Mouse (Mus musculus) macrophage (primary cell): Measurements from ENCODE around the gene Boc. TPM values are rescaled to one million over a fixed set of nuclear protein-coding genes. Genes with fewer than 3 reads are reported as not detected.

ENCODE experiments used
- H3K27ac ChIP-seq: fragments of 350-480 bp; formaldehyde crosslinking; 2 replicates; pipeline ENCODE4 v1.9.0; 2021
- H3K36me3 ChIP-seq: fragments of 350-480 bp; formaldehyde crosslinking; 2 replicates; pipeline ENCODE4 v1.9.0; 2021; ENCODE audit errors: inconsistent target
- H3K4me3 ChIP-seq: fragments of 350-480 bp; formaldehyde crosslinking; 2 replicates; pipeline ENCODE4 v1.9.0; 2021; ENCODE audit errors: inconsistent target
- H3K79me2 ChIP-seq: fragments of 350-480 bp; formaldehyde crosslinking; 2 replicates; pipeline ENCODE4 v1.9.0; 2021; ENCODE audit errors: inconsistent target
- WGBS: methylation state at CpG from one replicate; pipeline ENCODE4 v1.1.7; 2026; ENCODE audit warnings: inconsistent platforms; ENCODE audit not compliant: missing documents; 5-methylcytosine and 5-hydroxymethylcytosine counted together
- polyA plus RNA-seq: library from polyadenylated mRNA; stranded (reverse); fragments of 250-400 nt; gene quantifications from 3 replicates; pipeline ENCODE4 v1.2.4, GENCODE M21; 2018; ENCODE audit warnings: inconsistent platforms

Boc gene
- polyA plus RNA-seq, 1 experiment from 2014 or later: 0.04 TPM

DNA sequence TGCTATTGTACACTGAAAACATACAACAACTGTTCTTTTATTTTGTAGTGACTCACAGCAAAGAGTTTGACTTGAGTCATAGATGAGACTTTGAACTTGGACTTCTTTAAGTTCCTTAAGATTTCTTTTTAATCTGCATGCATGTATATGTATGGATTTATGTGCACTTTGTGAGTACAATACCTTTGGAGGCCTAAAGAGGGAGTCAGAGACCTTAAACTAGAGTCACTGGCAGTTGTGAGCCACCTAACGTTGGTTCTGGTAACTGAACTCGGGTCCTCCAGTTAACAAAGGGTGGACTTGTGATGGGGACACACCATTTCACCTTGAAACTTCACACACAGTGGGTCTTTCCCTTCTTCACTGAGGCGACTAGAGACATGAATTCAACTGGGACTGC, 60.2 kb downstream of the Boc start:
- Histone ChIP-seq H3K4me3 (no peak overlapping the region), H3K36me3 (no peaks in the 10 kb centered on the region)
- WGBS: 94% methylated on average over 3 of the region's 3 CpGs

DNA sequence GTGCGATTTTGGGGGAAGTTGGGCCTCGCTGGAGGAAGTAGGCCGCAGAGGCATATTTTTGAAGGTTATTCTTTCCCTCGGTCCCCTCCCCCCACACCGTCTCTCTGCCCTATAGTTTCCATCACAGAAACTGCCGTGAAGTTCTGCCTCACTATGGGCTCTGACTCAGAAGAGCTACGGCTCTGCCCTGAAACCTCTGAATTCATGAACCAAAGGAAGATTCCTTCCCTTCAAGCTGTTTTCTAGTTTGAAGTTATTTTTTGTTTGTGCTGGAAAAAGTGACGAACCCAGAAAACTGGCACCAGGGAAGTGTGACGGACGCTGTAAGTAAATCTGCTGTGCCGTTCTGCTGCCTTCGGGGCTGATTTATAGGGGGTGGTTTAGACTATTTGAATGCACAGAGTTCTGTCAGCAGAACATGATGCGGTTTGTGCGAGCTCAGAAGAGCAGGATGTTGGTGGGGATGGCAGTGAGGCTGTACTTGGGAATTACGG, 61.7 kb downstream of the Boc start:
- Histone ChIP-seq H3K27ac (no peak overlapping the region), H3K79me2 (no peaks in the 10 kb centered on the region), H3K4me3 (no peak overlapping the region), H3K36me3 (no peaks in the 10 kb centered on the region)
- WGBS: 37% methylated on average over 15 of the region's 15 CpGs

More for the DNA sequence above, 60.2 kb downstream of the Boc start:
- H3K79me2 ChIP-seq: no peaks in the 10 kb centered on the region
- H3K27ac ChIP-seq: no peak overlapping the region

DNA sequence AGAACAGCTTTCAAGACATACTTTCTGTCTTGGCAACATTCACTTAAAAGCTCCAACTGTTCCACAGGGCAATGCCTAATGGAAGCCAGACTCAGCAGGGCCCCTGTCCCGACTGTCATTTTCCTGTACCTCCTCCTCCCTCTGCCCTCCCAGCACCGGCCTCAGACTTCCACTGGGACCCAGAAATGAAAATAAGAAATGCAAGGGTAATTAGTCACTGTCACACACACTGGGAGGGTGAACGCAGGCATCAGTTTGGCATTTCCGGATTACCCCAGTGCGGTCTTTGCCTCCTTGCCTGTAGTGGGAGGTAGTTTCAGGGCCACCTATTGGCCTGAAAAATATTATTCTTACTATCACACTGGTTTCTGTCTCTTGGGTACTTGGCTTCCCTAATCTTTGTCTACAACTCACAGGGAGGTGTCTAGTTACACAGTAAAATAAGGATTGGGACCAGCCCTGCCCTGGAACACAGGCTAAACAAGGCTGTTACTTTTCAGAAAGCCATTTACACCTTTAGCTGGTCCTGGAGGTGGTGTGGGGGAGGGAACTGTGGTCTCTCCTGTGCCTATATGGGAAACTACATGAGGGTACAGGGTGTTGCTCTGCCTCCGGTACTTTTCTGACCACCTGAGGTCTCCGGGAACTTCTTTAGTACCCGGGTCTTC, 64.1 kb downstream of the Boc start:
- Histone ChIP-seq H3K36me3 (no peaks in the 10 kb centered on the region), H3K4me3 (no peak overlapping the region), H3K27ac (no peak overlapping the region), H3K79me2 (no peaks in the 10 kb centered on the region)
- 18% methylated on average over 7 of the region's 8 CpGs for WGBS

DNA sequence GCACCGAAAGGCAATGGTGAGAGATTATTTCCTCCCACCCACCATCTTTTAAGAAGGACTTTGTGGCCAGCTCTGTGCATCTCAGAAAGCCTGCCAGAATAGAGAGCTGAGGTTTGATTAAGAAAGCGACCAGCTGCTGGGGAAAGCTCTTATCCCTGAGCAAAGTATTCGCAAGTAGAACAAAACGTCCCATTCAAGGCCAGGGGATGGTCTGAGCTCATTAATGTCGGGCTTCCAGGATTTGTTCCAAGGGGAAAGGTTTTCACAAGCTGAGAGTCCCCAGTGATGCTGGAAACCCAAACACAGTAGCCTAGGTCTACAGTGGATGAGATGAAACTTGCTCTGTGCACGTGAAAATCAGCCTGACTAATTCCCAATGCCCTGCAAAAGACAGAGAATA, 64.8 kb downstream of the Boc start:
- no peak overlapping the region for H3K4me3 ChIP-seq
- 90% methylated on average over 6 of the region's 6 CpGs for WGBS
- no peaks in the 10 kb centered on the region for H3K79me2 ChIP-seq
- no peak overlapping the region for H3K27ac ChIP-seq
- H3K36me3 ChIP-seq: no peaks in the 10 kb centered on the region

DNA sequence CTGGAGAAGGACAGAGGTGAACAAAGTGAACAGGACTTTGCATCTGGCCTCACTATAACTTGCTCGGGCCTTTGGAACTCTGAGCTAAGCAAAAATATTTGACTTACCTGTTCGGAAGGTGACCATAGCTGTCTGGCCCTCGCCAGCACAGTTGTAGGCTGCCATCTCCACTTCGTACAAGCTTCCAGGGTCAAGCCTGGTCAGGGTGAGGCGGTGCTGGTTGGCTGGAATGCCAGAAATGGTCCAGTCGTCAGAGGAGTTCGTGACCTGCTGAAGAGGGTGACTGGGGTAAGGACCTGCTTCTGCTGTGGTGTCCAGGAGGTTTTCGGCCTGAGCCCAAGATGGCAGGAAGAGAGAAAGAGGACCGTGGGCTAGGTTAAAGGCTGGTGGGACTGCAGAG, 66.0 kb downstream of the Boc start:
- no peaks in the 10 kb centered on the region for H3K36me3 ChIP-seq

DNA sequence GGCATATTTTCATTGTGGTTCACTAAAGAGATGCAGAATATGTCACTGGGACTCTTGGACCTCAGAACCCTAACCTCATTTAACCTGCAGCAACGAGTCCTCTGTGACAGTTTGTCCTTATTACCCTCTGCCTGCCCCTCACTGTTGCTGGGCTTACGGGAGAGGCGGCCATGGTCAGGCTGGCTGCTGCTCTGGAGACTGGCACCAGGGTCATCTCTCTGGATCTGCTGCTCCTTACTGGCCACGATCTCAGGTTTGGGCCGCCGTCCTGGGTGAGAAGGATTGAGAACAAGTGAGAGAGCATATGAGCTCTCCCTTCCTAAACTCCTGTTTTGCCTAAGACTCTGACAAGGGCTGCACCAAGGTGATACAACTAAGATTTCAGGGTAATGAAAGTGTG, 66.5 kb downstream of the Boc start:
- Histone ChIP-seq H3K27ac (no peak overlapping the region), H3K79me2 (no peaks in the 10 kb centered on the region), H3K36me3 (no peaks in the 10 kb centered on the region), H3K4me3 (no peak overlapping the region)
- WGBS: 92% methylated on average over 6 of the region's 6 CpGs

More for the DNA sequence above, 66.0 kb downstream of the Boc start:
- H3K27ac ChIP-seq: no peak overlapping the region
- no peaks in the 10 kb centered on the region for H3K79me2 ChIP-seq
- H3K4me3 ChIP-seq: no peak overlapping the region
- 95% methylated on average over 8 of the region's 9 CpGs for WGBS

DNA sequence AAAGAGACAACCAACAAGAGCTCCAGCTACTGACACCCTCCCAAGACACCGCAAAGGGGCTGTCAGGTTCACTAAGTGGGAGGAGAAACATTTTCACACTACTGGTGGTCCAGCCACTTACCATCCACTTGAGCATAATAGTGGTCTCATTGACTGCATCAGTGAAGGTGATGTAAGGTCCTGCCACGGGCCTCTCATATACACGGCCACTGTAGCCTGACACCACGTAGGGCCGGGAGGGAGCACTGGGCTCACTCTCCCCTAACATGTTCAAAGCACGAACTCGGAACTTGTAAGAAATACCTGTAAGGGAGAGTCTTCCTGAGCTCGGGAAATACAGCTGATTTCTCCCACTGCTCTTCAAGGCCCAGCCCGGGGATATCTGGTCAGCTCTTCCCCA, 67.6 kb downstream of the Boc start:
- WGBS: 96% methylated on average over 9 of the region's 9 CpGs
- no peaks in the 10 kb centered on the region for H3K36me3 ChIP-seq
- no peak overlapping the region for H3K4me3 ChIP-seq
- no peak overlapping the region for H3K27ac ChIP-seq
- H3K79me2 ChIP-seq: no peaks in the 10 kb centered on the region

DNA sequence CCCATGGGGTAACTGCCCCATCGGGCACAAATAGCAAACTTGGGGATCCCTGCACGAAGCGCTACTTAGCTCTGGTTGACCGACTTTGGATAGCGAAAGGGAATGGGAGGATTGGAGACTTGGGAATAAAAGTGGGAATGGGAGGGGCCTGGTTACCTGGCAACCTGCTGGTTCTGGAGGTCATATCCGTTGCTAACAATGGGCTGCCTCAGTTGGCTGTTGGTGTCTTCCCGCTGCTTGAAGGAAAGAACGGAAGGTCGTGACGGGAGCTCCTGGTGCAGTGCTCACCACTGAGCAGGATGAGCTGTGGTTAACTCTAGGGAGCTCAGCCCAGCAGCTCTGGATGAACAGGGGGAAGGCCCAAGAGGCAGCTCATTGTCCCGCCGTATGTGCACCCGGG, 71.5 kb downstream of the Boc start:
- H3K27ac ChIP-seq: no peak overlapping the region
- H3K36me3 ChIP-seq: no peaks in the 10 kb centered on the region
- H3K4me3 ChIP-seq: no peak overlapping the region
- H3K79me2 ChIP-seq: no peaks in the 10 kb centered on the region
- WGBS: 91% methylated on average over 13 of the region's 13 CpGs

DNA sequence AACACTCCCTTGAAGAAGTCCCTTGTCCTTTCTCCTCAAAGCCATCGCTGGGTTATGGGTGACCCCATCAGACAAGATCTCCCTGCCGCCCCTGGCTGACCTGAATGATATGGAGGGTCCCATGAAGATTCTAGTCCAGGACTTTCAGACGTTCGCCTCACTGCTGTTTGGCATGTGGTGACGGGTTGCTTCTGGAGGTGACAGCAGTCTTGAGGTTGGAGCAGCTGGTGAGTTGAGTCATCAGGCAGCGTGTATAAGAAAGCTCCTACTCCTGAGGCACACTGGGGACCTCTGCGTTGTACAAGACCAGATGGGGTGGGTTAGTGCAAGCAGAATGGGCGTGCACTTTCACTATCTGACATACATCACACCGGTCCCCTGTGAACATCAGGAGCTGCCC, 72.1 kb downstream of the Boc start:
- no peak overlapping the region for H3K27ac ChIP-seq
- no peak overlapping the region for H3K4me3 ChIP-seq
- no peaks in the 10 kb centered on the region for H3K36me3 ChIP-seq
- WGBS: 93% methylated on average over 9 of the region's 9 CpGs
- no peaks in the 10 kb centered on the region for H3K79me2 ChIP-seq

DNA sequence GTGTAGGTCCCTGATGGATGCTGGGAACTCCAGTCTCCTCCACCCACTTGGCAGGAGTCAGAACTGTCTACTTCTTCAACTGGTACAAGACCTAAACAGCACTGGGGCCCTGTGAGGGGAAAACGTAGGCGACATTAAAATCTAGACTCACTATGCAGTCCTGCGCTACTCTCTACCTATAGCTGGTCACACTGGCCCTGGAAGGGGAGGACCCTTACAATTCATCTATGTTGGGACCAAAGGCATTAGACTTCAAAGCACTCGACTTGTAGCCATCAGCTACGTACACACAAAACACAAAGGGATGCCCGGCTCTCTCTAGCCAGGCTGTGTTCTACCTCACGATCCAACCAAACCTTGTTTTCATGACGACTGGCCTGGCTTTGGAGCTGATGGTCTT, 73.0 kb downstream of the Boc start:
- Histone ChIP-seq H3K27ac (no peak overlapping the region), H3K79me2 (no peaks in the 10 kb centered on the region), H3K36me3 (no peaks in the 10 kb centered on the region), H3K4me3 (no peak overlapping the region)
- 97% methylated on average over 8 of the region's 8 CpGs for WGBS

DNA sequence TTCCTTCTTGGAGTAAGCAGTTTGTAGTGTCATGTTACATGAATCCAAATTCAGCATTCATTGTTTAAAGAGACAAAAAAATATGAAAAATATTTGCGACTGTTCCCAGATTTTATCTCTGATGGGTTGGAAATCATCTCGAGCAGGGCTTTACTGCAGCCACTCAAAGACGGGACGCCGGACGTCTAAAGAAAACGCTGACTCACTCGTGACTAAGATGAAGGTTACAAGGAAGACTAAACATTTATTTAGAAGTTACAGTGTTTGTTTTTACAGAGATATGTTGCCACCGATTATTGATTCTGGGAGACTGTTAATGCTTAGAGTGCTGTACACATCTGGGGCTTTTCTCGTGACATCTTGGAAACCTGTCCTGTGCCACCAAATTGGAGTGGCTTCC, 73.9 kb downstream of the Boc start:
- Histone ChIP-seq H3K27ac (no peak overlapping the region), H3K79me2 (no peaks in the 10 kb centered on the region), H3K4me3 (no peak overlapping the region), H3K36me3 (no peaks in the 10 kb centered on the region)
- 51% methylated on average over 10 of the region's 10 CpGs for WGBS

DNA sequence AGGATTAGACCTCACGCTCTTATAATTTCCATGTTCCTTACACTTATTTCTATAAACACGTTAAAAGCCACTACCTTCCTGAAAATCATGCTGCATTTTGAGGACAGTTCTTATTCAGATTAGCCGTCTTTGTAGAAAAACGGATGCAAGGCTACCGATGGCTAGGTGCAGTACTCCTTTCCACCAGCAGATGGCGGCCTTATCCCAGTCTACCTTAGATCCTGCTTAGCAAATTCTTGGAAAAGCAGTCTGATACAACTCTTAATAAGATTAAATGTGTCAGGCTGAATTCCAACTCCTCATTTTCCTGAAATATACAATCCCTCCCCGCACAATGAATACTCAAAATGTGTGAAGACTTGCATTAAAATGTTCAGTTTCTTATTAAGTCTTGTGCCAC, 74.6 kb downstream of the Boc start:
- Histone ChIP-seq H3K4me3 (no peak overlapping the region), H3K36me3 (no peaks in the 10 kb centered on the region), H3K27ac (no peak overlapping the region), H3K79me2 (no peaks in the 10 kb centered on the region)
- 3% methylated on average over 7 of the region's 7 CpGs for WGBS

DNA sequence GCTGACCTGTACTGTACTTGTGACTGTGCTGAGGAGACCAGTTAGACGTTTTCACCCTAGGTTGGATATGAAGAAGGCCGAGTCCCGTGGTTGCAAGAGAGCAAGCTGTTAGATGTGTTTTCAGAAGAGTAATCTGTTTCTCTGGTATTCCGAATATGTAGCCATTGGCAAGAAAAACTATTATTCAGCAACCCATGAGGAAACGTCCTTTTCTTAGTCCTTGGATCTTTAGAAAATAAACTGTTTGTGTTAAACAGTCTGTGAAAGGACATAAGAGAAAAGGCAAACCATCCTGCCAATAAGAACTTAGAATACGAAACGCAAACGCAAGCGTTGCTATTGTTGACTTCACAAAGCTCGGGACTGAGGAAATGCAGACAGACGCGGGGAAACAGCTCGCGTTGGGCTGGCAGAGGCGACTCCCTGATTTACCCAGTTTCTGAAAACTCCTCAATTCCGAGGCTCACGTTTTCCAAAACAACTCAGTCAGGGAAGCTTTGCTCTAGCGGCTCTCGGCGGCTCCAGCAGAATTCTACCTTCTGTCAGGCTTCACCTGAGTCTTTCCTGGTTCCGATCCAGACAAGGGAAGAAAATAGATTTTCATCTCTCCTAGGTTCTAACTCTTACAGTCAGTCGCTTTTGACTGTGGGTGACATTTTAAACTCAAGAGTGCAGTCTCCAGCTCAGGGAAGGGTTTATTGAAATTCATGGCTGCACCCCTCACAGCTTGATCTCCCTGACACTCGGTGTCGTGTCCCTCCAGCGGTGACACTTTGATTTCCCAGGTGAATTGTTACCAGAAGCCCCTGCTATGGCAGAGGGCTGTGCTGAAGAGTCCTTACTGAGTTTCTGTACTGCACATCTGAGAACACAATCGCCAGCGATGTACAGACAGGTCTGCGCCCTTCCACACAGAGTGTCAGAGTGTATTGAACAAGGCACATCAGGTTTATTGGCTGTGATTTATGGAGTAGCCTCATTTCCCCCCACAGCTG, 76.8 kb downstream of the Boc start:
- Histone ChIP-seq H3K4me3 (no peak overlapping the region), H3K79me2 (no peaks in the 10 kb centered on the region), H3K36me3 (no peaks in the 10 kb centered on the region), H3K27ac (no peak overlapping the region)
- WGBS: 88% methylated on average over 28 of the region's 28 CpGs

DNA sequence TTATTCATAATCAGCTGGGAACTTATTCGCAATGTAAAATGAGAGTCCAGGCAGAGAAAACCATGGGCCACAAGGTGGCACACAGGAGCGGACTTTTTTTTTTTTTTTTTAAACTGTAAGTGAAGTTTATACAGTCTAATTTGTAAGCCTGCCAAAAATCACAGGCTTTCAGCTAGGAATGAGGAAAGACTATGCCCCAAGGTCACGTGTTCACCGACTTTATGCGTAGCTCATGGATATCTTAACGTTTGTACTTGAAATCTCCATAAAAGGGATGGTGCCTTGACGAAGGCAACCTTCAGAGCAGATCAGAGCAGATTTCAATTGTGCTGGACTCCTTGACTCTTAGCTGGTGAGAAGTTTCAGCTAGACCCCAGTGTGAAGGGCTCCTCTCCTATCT, 78.1 kb downstream of the Boc start:
- H3K27ac ChIP-seq: no peak overlapping the region
- no peaks in the 10 kb centered on the region for H3K79me2 ChIP-seq
- 20% methylated on average over 7 of the region's 7 CpGs for WGBS
- no peak overlapping the region for H3K4me3 ChIP-seq
- no peaks in the 10 kb centered on the region for H3K36me3 ChIP-seq

DNA sequence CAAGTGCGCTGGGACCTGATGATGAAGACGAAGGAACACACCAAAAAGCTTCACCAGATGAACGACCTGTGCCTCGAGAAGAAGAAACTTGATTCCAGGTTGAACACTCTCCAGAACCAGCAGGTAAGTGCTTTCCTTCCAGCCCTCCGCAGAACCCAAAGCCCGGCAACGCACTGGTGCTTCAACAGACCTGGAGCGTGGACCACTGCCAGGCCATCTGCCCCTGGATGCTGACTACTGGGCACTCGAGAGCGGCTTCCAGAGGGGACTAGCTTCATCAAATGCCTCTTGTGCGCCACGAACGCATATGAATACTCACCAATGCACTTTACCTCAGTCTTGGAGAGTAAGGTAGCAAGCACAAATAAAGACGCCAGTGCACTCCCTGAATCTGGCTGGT, 78.8 kb downstream of the Boc start:
- H3K79me2 ChIP-seq: no peaks in the 10 kb centered on the region
- H3K4me3 ChIP-seq: no peak overlapping the region
- 92% methylated on average over 14 of the region's 14 CpGs for WGBS
- H3K27ac ChIP-seq: no peak overlapping the region
- H3K36me3 ChIP-seq: no peaks in the 10 kb centered on the region
